Mouse (Mus musculus): ENCODE data around the gene Cd24a. TPM values are rescaled to one million over a fixed set of nuclear protein-coding genes. Genes with fewer than 3 reads are reported as not detected.

The Cd24a gene
- polyA plus RNA-seq (2012; rRNA removed): 1,030 and 1,106 TPM in 2 replicates

GRCm38 (mm10) chr10:43577997-43578331 is at the start of gene Cd24a:
Cd24a (plus strand) TSS chr10:43578284.

GRCm38 (mm10) chr10:43540442-43541152 is 37.5 kb upstream of the Cd24a start, which contains the start of gene 1700021F05Rik:
1700021F05Rik (minus strand) TSS chr10:43540994.

Other genes starting within 250 kb of the Cd24a start
- gene Bend3, start 99.5 kb upstream of the Cd24a start, polyA plus RNA-seq (2012; rRNA removed): 8.1 and 8.6 TPM in 2 replicates
- gene Gm9803, start 54.2 kb upstream of the Cd24a start, polyA plus RNA-seq (2012; rRNA removed): 12.6 and 17.1 TPM in 2 replicates
- 25.1 and 27.0 TPM in 2 replicates for gene 1700021F05Rik, start 37.3 kb upstream of the Cd24a start, polyA plus RNA-seq (2012; rRNA removed)

Data from central nervous system, embryonic 18 days (tissue).